Mouse (Mus musculus): ENCODE measurements around the gene Pabpc4.

DNA sequence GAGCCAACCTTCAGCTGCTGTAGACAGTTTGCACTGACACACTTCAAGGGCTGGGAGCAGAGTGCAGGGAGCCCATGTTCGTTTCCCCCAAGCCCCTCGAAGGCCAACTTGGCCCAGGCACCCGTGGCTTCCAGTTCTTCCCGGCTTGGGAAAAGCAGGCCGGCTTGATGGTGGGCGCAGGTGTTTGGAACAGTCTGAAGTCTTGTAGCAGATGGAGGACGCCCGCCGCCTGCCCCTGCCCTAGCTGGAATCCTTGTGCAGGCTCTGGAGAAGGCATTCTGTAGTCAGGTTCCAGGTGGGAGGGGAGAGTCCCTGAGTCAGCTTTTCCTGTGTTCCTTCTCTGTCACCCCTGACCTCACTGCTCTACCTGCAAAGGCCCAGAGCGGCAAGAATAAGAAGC lies 44.8 kb downstream of the Pabpc4 start:
- no peak for TF ChIP-seq CTCF (IDR thresholded peaks at IDR 0.05; ENCODE audit: control insufficient read depth, insufficient read depth, insufficient read length)
- no peak for TF ChIP-seq MAX (IDR thresholded peaks at IDR 0.05)
- TF ChIP-seq MYOG (IDR thresholded peaks at IDR 0.05; ENCODE audit: control insufficient read depth, extremely low read depth, insufficient read length), result no peak
- no peak for TF ChIP-seq USF1 (IDR thresholded peaks at IDR 0.05; ENCODE audit: low read depth)
- no peak for TF ChIP-seq MYOD1 (IDR thresholded peaks at IDR 0.05; ENCODE audit: control insufficient read depth, insufficient read length, low read depth)
- no peak for TF ChIP-seq CEBPB (IDR thresholded peaks at IDR 0.05; ENCODE audit: low read depth)
- no peak for TF ChIP-seq FOSL1 (IDR thresholded peaks at IDR 0.05; ENCODE audit: insufficient read depth, low read length, poor library complexity, severe bottlenecking)

All from C2C12 (cell line).